Mouse (Mus musculus) stomach, embryonic 16.5 days (tissue): ENCODE data around the gene Map2. TPM values are rescaled to one million over a fixed set of nuclear protein-coding genes. Genes with fewer than 3 reads are reported as not detected.

ENCODE experiments used
- ATAC-seq: fragments of 200-750 bp; cut with Nextera tagmentation; 2 replicates; pipeline ENCODE4 v1.8.0; 2017; ENCODE audit warnings: moderate number of reproducible peaks, moderate TSS enrichment; ENCODE audit not compliant: insufficient read depth, low FRiP score
- H3K27ac ChIP-seq: fragments of 300-500 bp; sonication (generic); 2 replicates; pipeline ENCODE4 v1.5.1; 2014; ENCODE audit warnings: low read length
- H3K27me3 ChIP-seq: fragments of 300-500 bp; sonication (generic); 2 replicates; pipeline ENCODE4 v1.6.1; 2014; ENCODE audit warnings: low read length, control low read depth, mixed read lengths; ENCODE audit not compliant: control insufficient read depth, insufficient read depth
- H3K36me3 ChIP-seq: fragments of 300-500 bp; sonication (generic); 2 replicates; pipeline ENCODE4 v1.6.1; 2014; ENCODE audit warnings: low read length; ENCODE audit not compliant: control insufficient read depth, insufficient read depth
- H3K4me1 ChIP-seq: fragments of 300-500 bp; sonication (generic); 2 replicates; pipeline ENCODE4 v1.6.1; 2014; ENCODE audit warnings: low read length, control low read depth, mixed read lengths; ENCODE audit not compliant: control insufficient read depth, insufficient read depth
- H3K4me2 ChIP-seq: fragments of 300-500 bp; sonication (generic); 2 replicates; pipeline ENCODE4 v1.6.1; 2014; ENCODE audit warnings: low read depth, low read length, mixed read lengths
- H3K4me3 ChIP-seq: fragments of 300-500 bp; sonication (generic); replicated peaks from 2 replicates; pipeline ENCODE4 v1.5.1; 2014; ENCODE audit warnings: mild to moderate bottlenecking, low read length
- H3K9ac ChIP-seq: fragments of 300-500 bp; sonication (generic); 2 replicates; pipeline ENCODE4 v1.6.1; 2014; ENCODE audit warnings: low read length
- H3K9me3 ChIP-seq: fragments of 300-500 bp; sonication (generic); replicated peaks from 2 replicates; pipeline ENCODE4 v1.6.1; 2016; ENCODE audit warnings: low read length, control low read depth; ENCODE audit not compliant: control insufficient read depth
- WGBS: fragments of 180-500 bp; shearing (Covaris S2); extraction: QIAGEN DNeasy Blood & Tissue Kit; methylation state at CpG from one replicate; pipeline ENCODE4 v1.1.7; 2014; 5-methylcytosine and 5-hydroxymethylcytosine counted together
- polyA plus RNA-seq: library from polyadenylated mRNA; unstranded; fragments of >200 nt; fragmentation: Nextera tagmentation; extraction: Ambion mirVana; gene quantifications from 2 replicates; pipeline ENCODE4 v1.2.1, GENCODE M21; 2015

Map2 gene
- polyA plus RNA-seq, 1 experiment from 2014 or later, result 19.8 TPM

GRCm38 (mm10) chr1:66467821-66468703 lies 293.0 kb downstream of the Map2 start, which contains the start of gene Unc80:
Gene Unc80, plus strand, starts transcription at chr1:66468367.
- H3K27me3 ChIP-seq, result 0 out of 2 replicates have a peak, but pooled peaks cover 4% of the 10 kb centered on the region
- H3K36me3 ChIP-seq, result no peaks in the 10 kb centered on the region
- under 1% methylated on average over 72 of the region's 83 CpGs for WGBS
- H3K4me1 ChIP-seq, result no peaks in the 10 kb centered on the region
- H3K27ac ChIP-seq, result no peak within 1 kb of the TSS
- peak; percentile 88 for ATAC-seq
- H3K4me3 ChIP-seq, result peak within 1 kb of the TSS; percentile 50
- H3K9me3 ChIP-seq, result no peaks in the 10 kb centered on the region
- peak within 1 kb of the TSS; percentile 63 for H3K4me2 ChIP-seq
- peak within 1 kb of the TSS; percentile 7; the same call in 1 of the 2 replicates for H3K9ac ChIP-seq

GRCm38 (mm10) chr1:66468704-66469020 lies 293.6 kb downstream of the Map2 start:
- H3K36me3 ChIP-seq, result no peaks in the 10 kb centered on the region
- 34% methylated on average over 3 of the region's 3 CpGs for WGBS
- H3K9ac ChIP-seq, result no peak overlapping the region
- no peaks in the 10 kb centered on the region for H3K4me1 ChIP-seq
- H3K27ac ChIP-seq, result no peak overlapping the region
- no peak for ATAC-seq
- no peaks in the 10 kb centered on the region for H3K9me3 ChIP-seq
- 0 out of 2 replicates have a peak, but pooled peaks cover 4% of the 10 kb centered on the region for H3K27me3 ChIP-seq
- peak overlapping the region; percentile 50; the same call in 1 of the 2 replicates for H3K4me3 ChIP-seq
- peak overlapping the region; percentile 63 for H3K4me2 ChIP-seq

GRCm38 (mm10) chr1:66482751-66483150 lies 307.7 kb downstream of the Map2 start:
- ATAC-seq, result no peak
- no peaks in the 10 kb centered on the region for H3K9me3 ChIP-seq
- no peak overlapping the region for H3K4me3 ChIP-seq
- no peaks in the 10 kb centered on the region for H3K27me3 ChIP-seq
- no peak overlapping the region for H3K9ac ChIP-seq
- 79% methylated on average over 3 of the region's 3 CpGs for WGBS
- H3K36me3 ChIP-seq, result no peaks in the 10 kb centered on the region
- H3K4me2 ChIP-seq, result no peak overlapping the region
- H3K4me1 ChIP-seq, result no peaks in the 10 kb centered on the region
- H3K27ac ChIP-seq, result no peak overlapping the region

Other genes starting within 250 kb of the Map2 start
- gene Crygf, start 248.8 kb upstream of the Map2 start, polyA plus RNA-seq, result not detected in 2 replicates